Mouse (Mus musculus): ENCODE results near the gene Btbd6. TPM values are rescaled to one million over a fixed set of nuclear protein-coding genes. Genes with fewer than 3 reads are reported as not detected.

Btbd6 gene
- total RNA-seq, 2 experiments from 2014 or later = 6.8 to 10.5 TPM

DNA sequence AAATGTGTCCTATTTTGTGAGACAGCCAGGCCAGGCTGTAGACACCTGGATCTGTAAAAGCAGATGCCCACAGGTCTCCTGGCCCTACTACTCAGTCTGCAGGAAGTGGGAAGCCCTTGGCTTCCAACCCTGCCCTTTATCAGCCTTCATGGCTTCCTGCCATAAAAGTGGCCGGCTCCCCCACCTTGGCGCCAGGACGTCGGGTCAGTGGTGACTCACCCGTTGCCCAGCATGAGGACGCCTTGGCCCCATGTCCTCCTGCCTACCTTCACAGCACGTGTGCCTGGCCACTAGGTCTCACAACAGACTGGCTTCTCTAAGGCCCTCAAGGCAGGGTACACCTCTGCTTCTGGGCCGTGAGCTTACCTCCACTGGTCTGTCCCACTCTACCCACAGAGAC lies 23.8 kb upstream of the Btbd6 start:
- ATAC-seq (replicated peaks; ENCODE audit: poor library complexity, severe bottlenecking) = no peak

GRCm38 (mm10) chr12:112952926-112953565 lies 23.2 kb upstream of the Btbd6 start:
- ATAC-seq (replicated peaks; ENCODE audit: poor library complexity, severe bottlenecking) = no peak

GRCm38 (mm10) chr12:112955800-112956199 lies 20.5 kb upstream of the Btbd6 start:
- peak; percentile 70 for ATAC-seq (replicated peaks; ENCODE audit: poor library complexity, severe bottlenecking)

DNA sequence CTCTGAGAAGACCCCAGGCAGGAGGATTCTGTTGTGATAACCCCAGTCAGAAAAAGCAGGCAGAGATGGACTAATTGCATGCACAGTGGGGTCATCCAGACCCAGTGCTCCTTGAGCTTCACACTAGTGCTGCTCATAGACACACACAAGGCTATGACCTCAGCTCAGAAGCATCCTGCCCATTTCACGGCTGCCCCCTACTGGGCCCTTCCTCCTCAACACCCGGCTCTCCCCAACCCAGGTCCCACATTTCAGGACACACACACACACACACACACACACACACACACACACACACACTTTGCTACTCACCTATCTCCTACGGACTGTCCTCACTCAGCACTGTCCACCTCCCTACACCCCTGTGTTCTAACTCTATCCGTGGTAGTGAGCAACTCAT lies 18.0 kb upstream of the Btbd6 start:
- 0 out of 2 replicates have a peak, but pooled peaks have one; percentile 26 for ATAC-seq (replicated peaks; ENCODE audit: poor library complexity, severe bottlenecking)

DNA sequence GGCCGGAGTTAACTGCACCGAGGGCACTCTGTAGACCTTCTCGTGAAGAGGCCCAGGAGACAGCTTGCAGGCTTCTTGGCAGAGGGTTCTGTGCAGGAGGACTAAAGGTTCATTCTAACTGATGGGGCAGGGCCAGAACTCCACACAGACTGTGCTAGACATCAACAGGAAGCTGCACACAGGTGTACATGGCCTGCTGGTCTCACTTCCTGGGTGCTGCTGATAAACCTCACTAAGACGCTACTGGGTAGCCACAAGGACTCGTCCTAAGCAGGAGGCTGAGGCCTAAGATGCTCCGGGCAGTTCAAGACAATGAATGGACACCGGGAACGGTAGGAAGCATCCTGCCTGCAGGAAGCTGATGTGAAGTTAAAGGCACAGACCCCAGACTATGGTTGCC lies 16.9 kb upstream of the Btbd6 start:
- no peak for ATAC-seq (replicated peaks; ENCODE audit: poor library complexity, severe bottlenecking)

DNA sequence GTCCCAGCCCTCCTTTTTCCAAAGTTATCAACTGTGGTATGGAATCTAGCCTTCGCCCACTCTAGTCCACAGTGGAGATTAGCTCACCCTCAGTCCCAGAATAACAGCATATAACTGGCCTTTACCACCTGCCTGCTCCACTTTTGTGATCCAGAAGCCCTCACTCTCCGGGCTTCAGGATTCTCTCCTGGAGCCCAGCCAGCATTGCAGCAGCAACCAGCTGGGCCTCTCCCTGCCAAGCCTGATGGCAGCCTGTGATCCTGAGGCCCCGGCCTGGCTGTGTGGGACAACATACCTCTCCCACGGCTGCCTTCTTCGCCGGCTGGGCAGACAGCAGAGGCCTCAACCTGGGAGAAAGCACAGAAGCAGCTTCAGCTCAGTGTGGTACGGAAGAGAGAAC lies 14.9 kb upstream of the Btbd6 start:
- ATAC-seq (replicated peaks; ENCODE audit: poor library complexity, severe bottlenecking) = no peak

DNA sequence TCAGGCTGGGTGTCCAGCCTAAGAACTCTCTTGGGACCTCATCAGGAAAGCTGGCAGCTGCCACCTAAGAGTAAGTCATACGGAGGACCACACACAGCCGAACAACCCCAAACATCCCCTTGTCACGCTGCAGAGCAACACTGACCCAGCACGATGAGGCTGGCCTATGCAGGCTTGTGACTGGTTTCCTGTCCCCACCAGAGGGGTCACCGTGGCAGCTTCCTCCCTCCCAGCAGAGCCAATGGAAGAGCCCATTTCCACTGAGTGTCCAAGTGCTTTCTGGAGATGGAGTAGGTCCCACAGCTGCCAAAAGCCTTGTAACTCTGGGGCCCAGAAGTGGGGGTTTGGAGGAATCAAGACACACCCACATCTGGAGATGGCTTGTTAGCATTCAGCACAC lies 14.4 kb upstream of the Btbd6 start:
- no peak for ATAC-seq (replicated peaks; ENCODE audit: poor library complexity, severe bottlenecking)

GRCm38 (mm10) chr12:112965783-112966182 lies 10.5 kb upstream of the Btbd6 start:
- ATAC-seq (replicated peaks; ENCODE audit: poor library complexity, severe bottlenecking) = no peak

DNA sequence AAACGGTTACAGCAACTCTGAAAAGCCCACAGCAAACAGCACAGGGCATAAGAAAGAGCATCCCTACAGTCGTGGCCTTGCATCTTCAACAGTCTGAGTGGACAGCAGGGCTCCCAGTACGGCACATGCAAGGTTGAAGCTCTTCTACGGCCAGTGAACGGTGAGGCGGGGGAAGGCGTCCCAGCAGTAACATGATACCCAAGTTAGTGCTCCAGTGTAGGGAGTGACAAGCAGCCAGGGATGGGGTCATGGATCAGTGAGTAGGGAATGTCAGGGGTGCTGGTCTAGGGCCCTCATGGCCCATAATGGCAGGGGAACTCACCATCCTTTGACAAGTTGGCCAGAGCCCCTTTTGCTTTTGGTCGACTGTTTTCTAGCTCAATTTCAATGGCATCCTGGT lies 7.3 kb upstream of the Btbd6 start:
- no peak for ATAC-seq (replicated peaks; ENCODE audit: poor library complexity, severe bottlenecking)

DNA sequence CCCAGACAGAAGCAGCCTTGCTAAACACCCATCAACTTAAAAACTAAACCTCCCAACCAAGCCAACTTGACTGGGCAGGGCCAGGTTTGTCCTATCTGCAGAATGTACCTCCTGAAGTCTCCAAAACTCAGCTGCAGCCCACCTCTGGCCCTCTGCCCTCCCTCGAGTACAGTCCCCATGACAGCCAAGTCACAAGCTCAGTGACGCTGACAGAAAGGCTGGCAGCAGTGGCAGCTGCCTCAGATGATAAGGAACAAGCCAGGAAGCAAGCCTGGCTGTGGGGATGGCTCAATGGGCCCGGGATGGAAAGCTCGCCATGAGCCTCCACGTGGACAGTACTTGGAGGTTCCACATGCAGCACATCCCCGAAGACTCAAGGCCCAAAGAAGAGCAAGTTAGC lies 6.7 kb upstream of the Btbd6 start:
- no peak for ATAC-seq (replicated peaks; ENCODE audit: poor library complexity, severe bottlenecking)

DNA sequence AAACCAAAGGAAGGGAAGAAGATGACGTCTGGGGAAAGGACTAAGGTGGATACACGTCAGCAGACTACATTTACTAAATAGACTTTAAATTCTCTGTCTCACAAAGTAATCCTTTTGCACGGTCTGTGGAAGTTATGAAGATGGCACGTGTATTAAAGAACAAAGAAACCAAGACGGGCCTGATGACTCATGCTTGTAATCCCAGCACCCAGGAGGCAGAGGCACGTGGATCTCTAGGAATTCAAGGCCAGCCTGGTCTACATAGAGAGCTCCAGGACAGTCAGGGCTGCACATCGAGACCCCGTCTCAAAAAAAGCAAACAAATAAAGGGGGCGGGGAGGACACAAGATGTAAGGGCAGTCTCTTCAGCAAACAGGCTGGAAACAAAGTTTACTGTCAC lies 1.5 kb upstream of the Btbd6 start:
- ATAC-seq (replicated peaks; ENCODE audit: poor library complexity, severe bottlenecking) = no peak

DNA sequence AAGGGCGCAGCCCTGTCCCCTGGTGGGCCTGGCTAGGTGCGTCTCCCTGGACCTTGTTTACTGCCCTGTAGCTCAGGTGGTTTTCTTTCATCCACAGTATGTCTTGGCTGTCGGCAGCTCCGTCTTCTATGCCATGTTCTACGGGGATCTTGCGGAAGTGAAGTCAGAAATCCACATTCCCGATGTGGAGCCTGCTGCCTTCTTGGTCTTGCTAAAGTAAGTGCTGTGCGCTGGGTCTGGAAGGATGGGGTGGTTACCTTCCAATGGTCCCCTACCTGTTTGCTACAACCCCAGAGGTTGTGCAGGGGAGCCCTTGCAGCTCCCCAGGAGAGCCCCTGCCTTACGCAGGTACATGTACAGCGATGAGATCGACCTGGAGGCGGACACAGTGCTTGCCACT lies 874 bp downstream of the Btbd6 start:
- no peak for ATAC-seq (replicated peaks; ENCODE audit: poor library complexity, severe bottlenecking)

- ATAC-seq (replicated peaks; ENCODE audit: poor library complexity, severe bottlenecking) = no peak
Measured at GRCm38 (mm10) chr12:112982031-112982430, 5.7 kb downstream of the Btbd6 start.

- ATAC-seq (replicated peaks; ENCODE audit: poor library complexity, severe bottlenecking) = peak; percentile 72
Measured at GRCm38 (mm10) chr12:112985346-112985745, 9.1 kb downstream of the Btbd6 start.

GRCm38 (mm10) chr12:112987877-112988276 lies 11.6 kb downstream of the Btbd6 start:
- ATAC-seq (replicated peaks; ENCODE audit: poor library complexity, severe bottlenecking) = 0 out of 2 replicates have a peak, but pooled peaks have one; percentile 38

GRCm38 (mm10) chr12:112990706-112991405 lies 14.6 kb downstream of the Btbd6 start:
- ATAC-seq (replicated peaks; ENCODE audit: poor library complexity, severe bottlenecking) = no peak

- ATAC-seq (replicated peaks; ENCODE audit: poor library complexity, severe bottlenecking) = peak; percentile 29
Measured at GRCm38 (mm10) chr12:112991444-112991843, 15.2 kb downstream of the Btbd6 start.

DNA sequence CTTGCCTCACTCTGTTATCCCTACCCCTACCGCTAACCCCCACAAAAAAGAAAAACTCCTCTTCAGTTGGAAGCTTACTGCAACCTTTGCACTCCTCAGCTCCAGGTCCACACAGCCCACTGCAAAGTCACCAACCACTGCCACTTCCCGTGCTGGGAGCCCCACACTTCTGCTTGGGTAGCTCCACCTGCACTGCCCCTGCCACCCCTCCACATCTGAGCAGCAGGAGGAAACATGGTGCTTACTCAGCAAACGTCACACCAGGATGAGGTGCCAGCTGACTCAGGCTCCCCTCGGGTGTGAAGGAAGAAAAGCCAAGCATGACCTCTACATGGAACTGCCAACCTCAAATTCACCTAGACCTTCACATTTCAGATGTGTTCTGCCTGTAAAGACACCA lies 17.9 kb downstream of the Btbd6 start:
- ATAC-seq (replicated peaks; ENCODE audit: poor library complexity, severe bottlenecking) = peak; percentile 81

GRCm38 (mm10) chr12:112999569-113000293 lies 23.4 kb downstream of the Btbd6 start:
- no peak for ATAC-seq (replicated peaks; ENCODE audit: poor library complexity, severe bottlenecking)

GRCm38 (mm10) chr12:113000294-113001132 lies 24.2 kb downstream of the Btbd6 start, which contains the start of gene Brf1:
Brf1 (minus strand) TSS chr12:113000704.
- ATAC-seq (replicated peaks; ENCODE audit: poor library complexity, severe bottlenecking) = peak; percentile 90

DNA sequence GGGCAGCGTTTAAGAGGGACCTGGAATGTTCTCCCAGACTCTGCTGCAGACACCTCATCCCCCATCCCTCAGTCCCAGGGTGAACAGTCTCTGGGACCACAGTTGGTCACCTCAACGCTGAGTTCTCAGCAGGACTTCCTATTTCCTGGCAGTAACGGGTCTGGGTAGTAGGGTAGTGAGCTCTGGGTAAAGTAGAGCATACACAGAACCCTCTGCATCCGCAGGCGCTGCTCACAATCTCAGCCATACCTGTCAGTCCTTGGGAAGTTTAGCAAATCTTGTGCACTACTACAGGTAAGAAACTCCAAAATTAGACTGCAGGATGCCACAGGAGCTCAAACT lies 24.8 kb downstream of the Btbd6 start:
- no peak; the same call in 1 of the 2 replicates for ATAC-seq (replicated peaks; ENCODE audit: poor library complexity, severe bottlenecking)
